Mouse (Mus musculus) c-Kit-positive CD71-positive TER-119-positive erythroid progenitor cells, embryonic 14.5 days (primary cell): ENCODE measurements around the gene Nell2.

Experiments
- DNase-seq: peaks from one replicate; pipeline ENCODE4 v3.0.0-alpha.2; 2013; ENCODE audit warnings: low spot score

Nell2 gene

GRCm38 (mm10) chr15:95473976-95474375, 54.4 kb downstream of the Nell2 start:
- DNase-seq: no peak

DNA sequence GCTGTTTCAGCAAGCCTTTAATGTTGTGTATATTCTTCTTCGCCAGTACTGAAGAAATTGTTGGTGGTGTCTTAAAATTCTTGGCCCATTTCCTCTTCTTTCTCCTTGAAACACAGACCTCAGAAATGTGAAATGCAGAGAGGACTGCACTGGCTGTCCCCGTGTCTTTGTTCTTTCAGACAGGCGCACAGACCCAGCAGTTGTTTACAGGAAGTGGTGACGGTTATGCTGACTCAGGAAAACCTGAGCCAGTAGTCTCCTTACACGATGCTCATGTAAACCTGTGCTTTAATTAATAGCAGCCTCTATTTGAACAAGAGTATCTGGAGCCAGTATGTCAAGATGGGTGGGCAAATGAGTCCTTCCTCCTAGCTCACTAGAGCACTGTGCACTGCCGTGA, 61.2 kb downstream of the Nell2 start:
- DNase-seq: no peak

DNA sequence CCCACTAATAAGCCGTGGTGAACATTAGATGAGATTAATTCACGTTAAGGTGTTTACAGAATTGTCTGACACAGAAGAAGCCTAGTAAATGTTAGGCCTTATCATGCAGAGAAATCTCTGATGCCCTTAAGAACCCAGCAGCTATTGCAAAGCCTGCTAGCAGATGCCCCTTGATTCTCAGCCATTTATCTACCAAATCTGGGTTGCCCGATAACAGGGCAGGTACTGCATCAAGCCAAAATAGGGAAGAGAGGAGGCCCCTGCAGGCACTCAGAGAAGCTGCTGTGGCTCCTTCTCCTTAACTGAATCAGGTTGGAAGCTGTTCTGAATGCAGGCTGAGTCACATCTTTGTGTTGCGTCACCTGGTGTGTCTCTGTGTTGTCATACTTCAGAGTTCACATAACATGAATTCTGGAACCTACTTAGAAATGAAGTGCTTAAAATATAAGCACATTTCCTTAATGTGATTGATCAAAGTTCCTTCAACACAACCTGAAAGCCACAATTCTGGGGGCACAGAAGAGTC, 68.3 kb downstream of the Nell2 start:
- DNase-seq: no peak

- DNase-seq: no peak
These were observed 83.8 kb downstream of the Nell2 start for GRCm38 (mm10) chr15:95444586-95444985.

GRCm38 (mm10) chr15:95437740-95438139, 90.6 kb downstream of the Nell2 start:
- DNase-seq: no peak

GRCm38 (mm10) chr15:95436261-95436660, 92.1 kb downstream of the Nell2 start:
- no peak for DNase-seq

DNA sequence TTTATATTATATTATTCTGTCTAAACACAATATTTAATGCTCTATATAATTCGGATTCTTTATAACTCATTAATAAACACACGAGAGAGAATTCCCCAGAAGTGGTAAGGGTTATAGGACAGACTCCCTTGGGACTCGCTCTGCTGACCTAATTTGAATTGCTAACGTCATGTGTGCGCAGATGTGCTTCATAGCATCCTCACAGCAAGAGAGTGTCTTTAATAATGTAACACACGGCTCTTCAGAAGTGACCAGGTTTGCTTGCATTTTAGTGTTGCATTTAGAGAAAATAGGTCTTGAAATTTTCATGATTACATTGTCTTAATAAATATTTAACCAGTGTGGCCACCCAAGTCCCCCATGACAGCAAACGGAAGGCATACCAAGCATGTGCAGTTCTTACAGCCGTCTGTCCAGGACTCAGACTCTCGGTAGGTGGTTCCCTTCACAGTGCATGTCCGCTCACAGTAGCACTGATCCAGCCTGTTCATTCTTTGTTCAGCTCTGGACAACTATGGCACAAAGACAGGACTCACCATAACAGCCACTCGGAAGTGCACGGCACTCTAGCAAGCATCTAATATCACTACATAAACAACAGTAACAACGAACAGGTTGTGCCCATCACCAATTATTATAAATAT, 97.1 kb downstream of the Nell2 start:
- DNase-seq: no peak

DNA sequence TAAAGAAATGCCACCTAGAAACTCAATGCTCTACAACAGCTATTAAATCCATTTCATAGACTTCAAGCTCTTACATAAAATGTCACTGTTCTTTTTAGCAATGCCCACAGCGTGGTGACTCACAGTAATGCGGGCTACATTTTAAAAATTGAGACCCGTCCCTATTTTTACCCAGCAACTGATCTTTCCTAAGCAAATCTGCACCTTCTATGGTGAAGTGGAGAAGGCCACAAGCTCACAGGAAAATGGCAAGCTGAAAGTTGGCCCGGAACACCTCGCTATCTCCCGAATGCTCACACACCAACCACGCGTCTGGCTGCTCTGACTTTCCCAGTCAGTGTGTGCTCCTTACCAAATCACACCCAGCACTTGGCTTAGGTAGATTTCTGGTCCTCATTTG, 98.4 kb downstream of the Nell2 start:
- DNase-seq: no peak

DNA sequence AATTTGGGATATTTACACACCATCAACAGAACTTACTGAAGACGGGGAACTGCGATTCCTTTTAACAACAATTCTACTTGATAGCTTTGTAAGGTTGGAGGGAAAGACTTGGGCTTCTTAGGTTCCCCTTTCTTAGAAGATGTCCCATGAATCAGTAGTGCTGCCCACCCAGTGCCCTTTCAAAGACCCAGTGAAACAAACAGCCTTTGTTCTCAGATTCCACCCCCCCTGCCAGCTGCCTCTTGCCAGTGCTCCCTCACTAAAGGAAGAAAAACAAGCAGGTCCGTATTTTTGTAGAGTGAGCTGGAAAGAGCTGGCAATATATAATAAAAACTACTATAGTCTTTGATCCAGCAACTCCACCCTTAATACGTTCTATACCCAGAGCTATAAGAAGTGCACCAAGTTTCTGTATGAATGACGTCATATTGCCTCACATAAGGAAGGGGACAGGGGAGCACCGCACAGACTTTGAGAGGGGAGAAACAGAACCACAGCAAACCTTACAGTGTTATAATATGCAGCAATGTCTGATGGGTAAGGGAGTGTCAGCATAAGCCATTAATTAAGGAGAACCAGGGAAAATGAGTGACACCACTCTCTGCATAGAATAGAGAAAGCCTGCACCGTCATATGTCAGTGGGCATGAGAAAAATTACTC, 100.2 kb downstream of the Nell2 start:
- DNase-seq: no peak

- no peak for DNase-seq
These were observed 103.3 kb downstream of the Nell2 start for GRCm38 (mm10) chr15:95425085-95425484.

- DNase-seq: no peak
These were observed 106.0 kb downstream of the Nell2 start for GRCm38 (mm10) chr15:95422226-95422950.

GRCm38 (mm10) chr15:95418641-95419040, 109.7 kb downstream of the Nell2 start:
- DNase-seq: no peak

DNA sequence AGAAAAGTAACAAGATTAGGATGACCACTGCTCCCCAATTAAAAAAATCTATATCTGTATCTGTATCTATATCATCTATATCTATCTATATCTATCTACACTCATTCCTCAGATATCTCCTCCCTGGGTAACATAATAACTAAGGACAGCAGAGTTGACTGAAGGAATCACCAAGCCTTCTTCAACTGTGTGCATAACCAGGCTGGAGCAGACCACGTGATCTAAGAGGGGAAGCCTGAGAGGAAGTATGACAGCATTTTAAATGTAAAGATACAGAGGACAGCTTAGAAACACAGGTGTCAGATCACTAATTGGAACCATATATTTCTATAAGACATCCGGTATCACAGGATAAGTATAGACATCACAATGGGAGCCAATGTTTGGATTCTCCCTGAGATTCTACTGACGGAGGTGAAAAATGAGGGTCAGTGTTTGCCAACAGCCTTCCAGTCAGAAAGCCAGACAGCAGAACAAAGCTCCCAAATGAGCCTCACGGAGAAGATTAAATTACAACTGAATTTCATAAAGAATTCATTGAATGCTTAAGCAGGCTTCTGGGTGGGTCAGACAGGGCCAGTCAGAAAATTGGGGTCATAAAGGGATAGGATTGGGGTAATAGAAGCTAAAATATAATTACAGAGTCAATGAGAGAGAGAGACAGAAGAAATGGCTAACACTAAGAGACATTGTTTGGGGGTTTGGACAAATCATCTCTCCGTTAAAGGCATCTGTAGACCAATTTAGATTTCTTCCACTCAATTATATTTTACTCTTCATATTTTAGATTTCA, 116.2 kb downstream of the Nell2 start:
- no peak for DNase-seq

- DNase-seq: no peak
These were observed 118.0 kb downstream of the Nell2 start for GRCm38 (mm10) chr15:95410213-95410843.

DNA sequence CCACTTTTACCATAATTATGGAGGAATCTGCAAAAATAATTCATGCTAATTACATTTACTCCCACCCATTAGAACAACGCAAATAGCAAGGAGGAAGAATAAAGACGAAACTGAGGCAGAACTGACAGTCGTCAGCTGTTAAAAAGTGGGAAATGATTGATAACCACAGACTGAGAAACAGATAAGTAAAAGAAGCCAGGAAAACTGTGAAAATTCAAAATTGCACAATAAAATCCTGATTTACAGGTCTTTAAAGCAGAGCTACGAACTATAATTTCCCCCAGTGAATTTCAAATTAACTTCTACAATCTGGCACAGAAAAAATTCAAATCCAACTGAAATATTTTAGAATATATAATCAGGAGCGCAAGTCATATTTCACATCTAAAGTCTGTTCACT, 138.0 kb downstream of the Nell2 start:
- DNase-seq: no peak

GRCm38 (mm10) chr15:95388950-95389349, 139.4 kb downstream of the Nell2 start:
- no peak for DNase-seq

GRCm38 (mm10) chr15:95380859-95381258, 147.5 kb downstream of the Nell2 start:
- DNase-seq: no peak

DNA sequence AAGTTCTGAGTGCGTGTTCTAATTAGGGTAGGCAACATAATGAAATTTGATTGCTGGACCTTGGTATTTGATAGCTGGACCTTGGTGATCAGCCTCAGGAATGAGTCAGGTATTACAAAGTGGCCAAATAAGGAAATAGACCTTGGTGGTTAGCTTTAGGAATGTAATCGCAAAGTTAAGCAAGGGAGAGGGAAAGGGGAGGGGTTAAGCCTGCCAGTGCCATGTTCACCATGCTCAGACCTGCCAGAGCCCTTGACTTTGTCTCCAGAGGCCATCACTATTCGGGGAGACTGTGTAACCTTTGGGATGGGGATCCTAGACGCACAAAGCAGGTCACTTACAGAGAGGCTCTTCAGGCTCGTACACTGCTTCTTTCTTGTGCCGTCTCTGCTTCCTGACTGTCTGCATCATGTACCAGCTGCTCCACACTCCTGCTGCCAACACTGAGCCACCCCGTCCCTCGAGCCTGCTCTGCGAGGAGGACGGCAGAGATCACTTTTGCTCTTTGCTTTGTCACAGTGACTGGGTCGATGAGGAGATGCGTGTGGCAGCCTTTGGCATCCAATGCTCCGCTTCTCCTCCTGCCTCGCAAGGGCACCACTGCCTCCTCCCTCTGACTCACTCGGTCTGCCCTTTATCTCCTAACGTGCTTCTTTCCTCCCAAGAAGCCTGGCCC, 157.5 kb downstream of the Nell2 start:
- no peak for DNase-seq

DNA sequence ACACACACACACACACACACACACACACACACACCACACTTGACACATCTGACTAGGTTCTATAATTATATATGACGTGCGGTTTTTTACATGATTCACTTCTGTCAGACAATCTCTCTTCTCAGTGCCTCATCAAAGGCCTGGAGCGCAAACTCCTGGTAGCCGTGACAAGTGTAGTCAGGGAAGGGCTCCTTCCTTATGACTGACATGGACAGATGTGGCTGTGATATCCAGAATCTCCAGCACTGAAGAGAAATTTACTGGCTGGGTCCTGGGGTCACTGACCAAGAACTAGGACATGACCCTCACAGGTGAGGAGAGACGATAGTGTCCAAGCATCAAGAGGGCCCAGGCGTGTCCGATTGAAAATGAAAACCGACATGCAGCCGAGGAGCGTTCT, 160.2 kb downstream of the Nell2 start:
- DNase-seq: no peak

DNA sequence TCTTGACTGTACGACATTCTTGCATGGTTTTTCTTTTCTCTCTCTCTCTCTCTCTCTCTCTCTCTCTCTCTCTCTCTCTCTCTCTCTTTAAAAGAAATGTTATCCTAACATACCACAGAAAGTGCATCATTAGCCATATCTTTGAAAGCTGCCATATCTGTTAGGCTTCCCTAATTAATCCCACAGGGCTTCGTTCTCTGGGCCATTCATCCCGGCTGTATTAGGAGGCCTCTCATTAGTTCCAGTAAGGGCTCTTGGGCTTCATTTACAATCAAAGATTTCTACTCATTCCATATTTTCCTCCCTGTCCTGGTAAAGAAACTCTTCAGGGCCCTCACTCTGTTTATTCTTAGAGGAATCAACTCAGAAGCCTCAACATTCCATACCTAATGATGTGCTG, 161.9 kb downstream of the Nell2 start:
- DNase-seq: no peak

DNA sequence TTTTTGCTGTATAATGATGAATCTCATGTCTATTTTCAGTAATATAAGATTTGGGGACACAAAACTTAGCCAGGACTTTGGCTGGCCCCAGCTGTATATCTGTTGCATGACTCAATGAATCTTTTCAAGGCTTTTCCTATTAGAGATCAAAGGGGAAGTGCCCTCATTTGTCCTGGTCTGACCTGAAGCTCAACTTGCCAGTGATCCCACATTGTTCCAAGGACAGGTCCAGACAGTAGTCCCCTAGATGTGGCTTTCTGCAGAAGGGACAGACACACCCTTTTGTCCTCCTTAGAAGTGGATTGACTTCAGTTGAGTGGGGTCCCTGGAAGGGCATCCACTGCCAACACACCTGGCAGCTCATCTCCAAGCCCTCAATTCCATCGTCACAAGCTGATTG, 173.6 kb downstream of the Nell2 start:
- no peak for DNase-seq
